Mouse (Mus musculus): ENCODE measurements around the gene Plxdc1. TPM values are rescaled to one million over a fixed set of nuclear protein-coding genes. Genes with fewer than 3 reads are reported as not detected.

The Plxdc1 gene
- polyA plus RNA-seq (2012; rRNA removed), result 0.38 and 0.45 TPM in 2 replicates
- 0.20 and 0.58 TPM in 2 replicates for polyA plus RNA-seq (2014; fragmentation: Nextera tagmentation; extraction: Ambion mirVana)

- Histone ChIP-seq H3K4me3 (ENCODE audit: insufficient read depth in 1 of 2, low read depth in 2 of 2, low read length in 2 of 2) (peak within 1 kb of the TSS; percentile 26 to 93), H3K27me3 (ENCODE audit: control insufficient read depth, insufficient read depth, low read length) (peaks cover 24% of the 10 kb centered on the region), H3K27ac (no peak within 1 kb of the TSS), H3K4me2 (ENCODE audit: low read depth) (peak within 1 kb of the TSS; percentile 84), H3K9me3 (ENCODE audit: control insufficient read depth, low read length) (no peaks in the 10 kb centered on the region), H3K9ac (replicated peaks) (no peak within 1 kb of the TSS), H3K36me3 (replicated peaks; ENCODE audit: control insufficient read depth, insufficient read depth, low read depth) (no peaks in the 10 kb centered on the region), H3K4me1 (replicated peaks; ENCODE audit: control insufficient read depth in 2 of 2, insufficient read depth in 2 of 2, low read length in 1 of 2) (peaks cover 2 to 5% of the 10 kb centered on the region in 2 experiments; a peak in 3 of 4 replicates)
- DNase-seq (ENCODE audit: low read depth in 3 of 3, low spot score in 3 of 3) (no peak), ATAC-seq (ENCODE audit: insufficient read depth) (no peak)
- TF ChIP-seq EP300 (IDR thresholded peaks at IDR 0.05; ENCODE audit: low read depth) (no peak), CTCF (IDR thresholded peaks at IDR 0.05; ENCODE audit: low read depth) (no peak)
- WGBS (ENCODE audit: insufficient replicate concordance), result 3% methylated on average over 69 of the region's 74 CpGs
Observed at GRCm38 (mm10) chr11:97985727-97986677, at the start of gene Plxdc1. Gene Plxdc1 (minus strand): TSS chr11:97986444.

- under 1% methylated on average over 27 of the region's 27 CpGs for WGBS (ENCODE audit: insufficient replicate concordance)
- H3K27ac ChIP-seq, result no peak overlapping the region
- H3K4me3 ChIP-seq (ENCODE audit: insufficient read depth in 1 of 2, low read depth in 2 of 2, low read length in 2 of 2), result peak overlapping the region in 1 of 2 experiments; percentile 13; a peak in 1 of 4 replicates
- no peak for DNase-seq (ENCODE audit: low read depth in 3 of 3, low spot score in 3 of 3)
- no peaks in the 10 kb centered on the region for H3K4me1 ChIP-seq (replicated peaks; ENCODE audit: control insufficient read depth in 2 of 2, insufficient read depth in 2 of 2, low read length in 1 of 2)
- peaks cover 23% of the 10 kb centered on the region for H3K27me3 ChIP-seq (ENCODE audit: control insufficient read depth, insufficient read depth, low read length)
- peaks cover 4% of the 10 kb centered on the region for H3K36me3 ChIP-seq (replicated peaks; ENCODE audit: control insufficient read depth, insufficient read depth, low read depth)
- ATAC-seq (ENCODE audit: insufficient read depth), result no peak
- peak overlapping the region; percentile 37 for H3K4me2 ChIP-seq (ENCODE audit: low read depth)
- TF ChIP-seq CTCF (IDR thresholded peaks at IDR 0.05; ENCODE audit: low read depth) (no peak), EP300 (IDR thresholded peaks at IDR 0.05; ENCODE audit: low read depth) (no peak)
- no peaks in the 10 kb centered on the region for H3K9me3 ChIP-seq (ENCODE audit: control insufficient read depth, low read length)
- H3K9ac ChIP-seq (replicated peaks), result no peak overlapping the region
Observed at GRCm38 (mm10) chr11:98035977-98036377, 49.7 kb upstream of the Plxdc1 start.

- H3K27me3 ChIP-seq (ENCODE audit: control insufficient read depth, insufficient read depth, low read length), result peaks cover 23% of the 10 kb centered on the region
- whole genome bisulfite sequencing (ENCODE audit: insufficient replicate concordance), result 43% methylated on average over 4 of the region's 4 CpGs
- no peak overlapping the region for H3K9ac ChIP-seq (replicated peaks)
- H3K36me3 ChIP-seq (replicated peaks; ENCODE audit: control insufficient read depth, insufficient read depth, low read depth), result peaks cover 15% of the 10 kb centered on the region
- H3K9me3 ChIP-seq (ENCODE audit: control insufficient read depth, low read length), result no peaks in the 10 kb centered on the region
- H3K4me1 ChIP-seq (replicated peaks; ENCODE audit: control insufficient read depth in 2 of 2, insufficient read depth in 2 of 2, low read length in 1 of 2), result no peaks in the 10 kb centered on the region
- ATAC-seq (ENCODE audit: insufficient read depth) (no peak), DNase-seq (ENCODE audit: low read depth in 3 of 3, low spot score in 3 of 3) (no peak)
- TF ChIP-seq CTCF (IDR thresholded peaks at IDR 0.05; ENCODE audit: low read depth) (no peak), EP300 (IDR thresholded peaks at IDR 0.05; ENCODE audit: low read depth) (no peak)
- no peak overlapping the region for H3K4me2 ChIP-seq (ENCODE audit: low read depth)
- no peak overlapping the region for H3K4me3 ChIP-seq (ENCODE audit: insufficient read depth in 1 of 2, low read depth in 2 of 2, low read length in 2 of 2)
- H3K27ac ChIP-seq, result no peak overlapping the region
Observed at GRCm38 (mm10) chr11:98034840-98035239, 48.6 kb upstream of the Plxdc1 start.

- H3K27ac ChIP-seq, result no peak overlapping the region
- ATAC-seq (ENCODE audit: insufficient read depth), result no peak
- H3K4me3 ChIP-seq (ENCODE audit: insufficient read depth in 1 of 2, low read depth in 2 of 2, low read length in 2 of 2), result no peak overlapping the region
- no peak for DNase-seq (ENCODE audit: low read depth in 3 of 3, low spot score in 3 of 3)
- peaks cover 23% of the 10 kb centered on the region for H3K36me3 ChIP-seq (replicated peaks; ENCODE audit: control insufficient read depth, insufficient read depth, low read depth)
- TF ChIP-seq EP300 (IDR thresholded peaks at IDR 0.05; ENCODE audit: low read depth) (no peak), CTCF (IDR thresholded peaks at IDR 0.05; ENCODE audit: low read depth) (no peak)
- no peak overlapping the region for H3K9ac ChIP-seq (replicated peaks)
- no peak overlapping the region for H3K4me2 ChIP-seq (ENCODE audit: low read depth)
- no peaks in the 10 kb centered on the region for H3K4me1 ChIP-seq (replicated peaks; ENCODE audit: control insufficient read depth in 2 of 2, insufficient read depth in 2 of 2, low read length in 1 of 2)
- no peaks in the 10 kb centered on the region for H3K9me3 ChIP-seq (ENCODE audit: control insufficient read depth, low read length)
- WGBS (ENCODE audit: insufficient replicate concordance), result 61% methylated on average over 5 of the region's 5 CpGs
- peaks cover 23% of the 10 kb centered on the region for H3K27me3 ChIP-seq (ENCODE audit: control insufficient read depth, insufficient read depth, low read length)
Observed at GRCm38 (mm10) chr11:98034061-98034460, 47.8 kb upstream of the Plxdc1 start.

GRCm38 (mm10) chr11:98031443-98031770 lies 45.2 kb upstream of the Plxdc1 start:
- peak; percentile 37 to 47 (median 41) for DNase-seq (ENCODE audit: low read depth in 3 of 3, low spot score in 3 of 3)
- H3K9ac ChIP-seq (replicated peaks), result no peak overlapping the region
- TF ChIP-seq CTCF (IDR thresholded peaks at IDR 0.05; ENCODE audit: low read depth), result peak; percentile 88
- TF ChIP-seq EP300 (IDR thresholded peaks at IDR 0.05; ENCODE audit: low read depth), result no peak
- 12% methylated on average over 5 of the region's 5 CpGs for WGBS (ENCODE audit: insufficient replicate concordance)
- ATAC-seq (ENCODE audit: insufficient read depth), result no peak
- H3K9me3 ChIP-seq (ENCODE audit: control insufficient read depth, low read length), result no peaks in the 10 kb centered on the region
- H3K36me3 ChIP-seq (replicated peaks; ENCODE audit: control insufficient read depth, insufficient read depth, low read depth), result peaks cover 35% of the 10 kb centered on the region
- peaks cover 17% of the 10 kb centered on the region for H3K27me3 ChIP-seq (ENCODE audit: control insufficient read depth, insufficient read depth, low read length)
- H3K4me2 ChIP-seq (ENCODE audit: low read depth), result no peak overlapping the region
- H3K4me3 ChIP-seq (ENCODE audit: insufficient read depth in 1 of 2, low read depth in 2 of 2, low read length in 2 of 2), result no peak overlapping the region
- H3K27ac ChIP-seq, result no peak overlapping the region
- H3K4me1 ChIP-seq (replicated peaks; ENCODE audit: control insufficient read depth in 2 of 2, insufficient read depth in 2 of 2, low read length in 1 of 2), result no peaks in the 10 kb centered on the region; a peak in 1 of 4 replicates

Data from liver, embryonic 14.5 days (tissue).